Mouse (Mus musculus) CH12.LX (cell line): ENCODE data around the gene Opcml.

ENCODE experiments used
- CTCF ChIP-seq, 2 experiments: IDR thresholded peaks in 1 of 2; conservative IDR thresholded peaks in 1 of 2; 2 replicates each; pipeline ENCODE4 v1.5.1; 2011 to 2012; ENCODE audit warnings: low read depth in 2 of 2, low read length in 2 of 2, improper control_type of control experiment in 1 of 2, inconsistent platforms in 1 of 2, mild to moderate bottlenecking in 1 of 2, moderate library complexity in 1 of 2
- E2F4 ChIP-seq: IDR thresholded peaks from 2 replicates; pipeline ENCODE4 v1.6.1; 2011; ENCODE audit warnings: low read depth, low read length, improper control_type of control experiment; ENCODE audit not compliant: insufficient replicate concordance
- ELF1 ChIP-seq: IDR thresholded peaks from 2 replicates; pipeline ENCODE4 v1.6.1; 2014; ENCODE audit warnings: low read depth, mild to moderate bottlenecking, inconsistent platforms, low read length, improper control_type of control experiment
- POLR2A ChIP-seq: IDR thresholded peaks from 2 replicates; pipeline ENCODE4 v1.6.1; 2011; ENCODE audit warnings: low read depth, mild to moderate bottlenecking, improper control_type of control experiment, low read length
- ZKSCAN1 ChIP-seq: IDR thresholded peaks from 2 replicates; pipeline ENCODE4 v1.6.1; 2012; ENCODE audit warnings: low read depth, inconsistent platforms, low read length, improper control_type of control experiment, borderline replicate concordance

- TF ChIP-seq CTCF (conservative IDR thresholded peaks at IDR 0.05 in 1 of 2, IDR thresholded peaks at IDR 0.05 in 1 of 2; ENCODE audit: low read depth in 2 of 2, low read length in 2 of 2) (no peak), ELF1 (no peak), ZKSCAN1 (no peak), E2F4 (no peak), POLR2A (no peak)
Measured at GRCm38 (mm10) chr9:28571682-28572081, 781.1 kb downstream of the Opcml start.
